Mouse (Mus musculus): ENCODE measurements around the gene Bace1.
A peak's percentile ranks its signal among the peaks of the same experiment; 100 is the strongest.

Gene Bace1

GRCm38 (mm10) chr9:45906355-45907077, 68.1 kb downstream of the Bace1 start, which contains the start of the genes Pcsk7 and Rnf214:
TSS of gene Pcsk7 (plus strand) at chr9:45906497.
TSS of gene Rnf214 (minus strand) at chr9:45906911.
- peak; percentile 89 to 94 for DNase-seq

- no peak for DNase-seq
These were observed 68.7 kb downstream of the Bace1 start for GRCm38 (mm10) chr9:45907078-45907428.

GRCm38 (mm10) chr9:45910995-45911394, 72.6 kb downstream of the Bace1 start:
- DNase-seq, result no peak

GRCm38 (mm10) chr9:45911673-45912072, 73.3 kb downstream of the Bace1 start:
- peak; percentile 42 to 43 for DNase-seq

All from cerebellum, postnatal 36 days (tissue).